Mouse (Mus musculus) yolk sac, embryonic 10.5 days (tissue): Measurements from ENCODE around the gene Atp1a2.

Experiments used
- DNase-seq: peaks from one replicate; pipeline ENCODE4 v3.0.0-alpha.2; 2017; ENCODE audit warnings: low spot score

The Atp1a2 gene

GRCm38 (mm10) chr1:172297611-172298537 lies at the start of gene Atp1a2:
Gene Atp1a2, minus strand, starts transcription at chr1:172298064.
- DNase-seq, result no peak

GRCm38 (mm10) chr1:172347382-172347781 lies 49.5 kb upstream of the Atp1a2 start:
- no peak for DNase-seq

GRCm38 (mm10) chr1:172346707-172347106 lies 48.8 kb upstream of the Atp1a2 start:
- no peak for DNase-seq

GRCm38 (mm10) chr1:172344820-172345219 lies 47.0 kb upstream of the Atp1a2 start:
- DNase-seq, result no peak

- no peak for DNase-seq
Observed at GRCm38 (mm10) chr1:172343914-172344313, 46.0 kb upstream of the Atp1a2 start.

GRCm38 (mm10) chr1:172342729-172343128 lies 44.9 kb upstream of the Atp1a2 start:
- DNase-seq, result no peak

- no peak for DNase-seq
Observed at GRCm38 (mm10) chr1:172341386-172341785, 43.5 kb upstream of the Atp1a2 start.

GRCm38 (mm10) chr1:172340729-172341321 lies 43.0 kb upstream of the Atp1a2 start, which contains the start of gene Kcnj10:
Gene Kcnj10, plus strand, starts transcription at chr1:172341210.
- peak; percentile 76 for DNase-seq

- no peak for DNase-seq
Observed at GRCm38 (mm10) chr1:172337411-172338185, 39.7 kb upstream of the Atp1a2 start.

GRCm38 (mm10) chr1:172335804-172336203 lies 37.9 kb upstream of the Atp1a2 start:
- DNase-seq, result no peak

- no peak for DNase-seq
Observed at GRCm38 (mm10) chr1:172333512-172333911, 35.6 kb upstream of the Atp1a2 start.

- no peak for DNase-seq
Observed at GRCm38 (mm10) chr1:172332925-172333324, 35.1 kb upstream of the Atp1a2 start.

GRCm38 (mm10) chr1:172331422-172331947 lies 33.6 kb upstream of the Atp1a2 start:
- no peak for DNase-seq

GRCm38 (mm10) chr1:172329616-172330015 lies 31.8 kb upstream of the Atp1a2 start:
- no peak for DNase-seq

- DNase-seq, result no peak
Observed at GRCm38 (mm10) chr1:172329131-172329530, 31.3 kb upstream of the Atp1a2 start, which contains the start of gene Kcnj9. Gene Kcnj9, minus strand, starts transcription at chr1:172329318.

- no peak for DNase-seq
Observed at GRCm38 (mm10) chr1:172328461-172328860, 30.6 kb upstream of the Atp1a2 start.

GRCm38 (mm10) chr1:172328041-172328440 lies 30.2 kb upstream of the Atp1a2 start:
- DNase-seq, result no peak

- no peak for DNase-seq
Observed at GRCm38 (mm10) chr1:172327206-172328001, 29.5 kb upstream of the Atp1a2 start.

GRCm38 (mm10) chr1:172326684-172327083 lies 28.8 kb upstream of the Atp1a2 start:
- DNase-seq, result no peak

- DNase-seq, result peak; percentile 63
Observed at GRCm38 (mm10) chr1:172325680-172326535, 28.0 kb upstream of the Atp1a2 start.
